Mouse (Mus musculus) hindbrain, postnatal 0 days (tissue): ENCODE results near the gene Prdm16. TPM values are rescaled to one million over a fixed set of nuclear protein-coding genes. Genes with fewer than 3 reads are reported as not detected.

Experiments used
- ATAC-seq: fragments of 200-750 bp; cut with Nextera tagmentation; 2 replicates; pipeline ENCODE4 v1.8.0; 2017; ENCODE audit warnings: mild to moderate bottlenecking, moderate TSS enrichment, moderate library complexity
- DNase-seq: peaks from one replicate; pipeline ENCODE4 v3.0.0-alpha.2; 2015; ENCODE audit warnings: low spot score
- H3K27ac ChIP-seq: fragments of 300-500 bp; sonication (generic); 2 replicates; pipeline ENCODE4 v1.5.1; 2014; ENCODE audit warnings: mild to moderate bottlenecking
- H3K27me3 ChIP-seq: fragments of 300-500 bp; sonication (generic); 2 replicates; pipeline ENCODE4 v1.6.1; 2014; ENCODE audit warnings: low read length, mixed read lengths; ENCODE audit not compliant: insufficient read depth
- H3K36me3 ChIP-seq: fragments of 300-500 bp; sonication (generic); 2 replicates; pipeline ENCODE4 v1.6.1; 2014; ENCODE audit warnings: low read length, mixed read lengths; ENCODE audit not compliant: insufficient read depth
- H3K4me1 ChIP-seq: fragments of 300-500 bp; sonication (generic); 2 replicates; pipeline ENCODE4 v1.6.1; 2014; ENCODE audit warnings: antibody characterized with exemption, low read length, mixed read lengths; ENCODE audit not compliant: insufficient read depth
- H3K4me2 ChIP-seq: fragments of 300-500 bp; sonication (generic); 2 replicates; pipeline ENCODE4 v1.6.1; 2014; ENCODE audit warnings: low read depth, mild to moderate bottlenecking, low read length, moderate library complexity, mixed read lengths
- H3K4me3 ChIP-seq: fragments of 300-500 bp; sonication (generic); 2 replicates; pipeline ENCODE4 v1.5.1; 2014; ENCODE audit warnings: low read length
- H3K9ac ChIP-seq: fragments of 300-500 bp; sonication (generic); replicated peaks from 2 replicates; pipeline ENCODE4 v1.6.1; 2014; ENCODE audit warnings: mild to moderate bottlenecking, low read length, moderate library complexity, mixed read lengths
- H3K9me3 ChIP-seq: fragments of 300-500 bp; sonication (generic); 2 replicates; pipeline ENCODE4 v1.6.1; 2016; ENCODE audit warnings: low read length, mixed read lengths
- CTCF ChIP-seq: IDR thresholded peaks from 2 replicates; pipeline ENCODE4 v1.5.1; 2016; ENCODE audit warnings: antibody characterized with exemption, control low read depth, low read depth
- WGBS: fragments of 180-500 bp; shearing (Covaris S2); extraction: QIAGEN DNeasy Blood & Tissue Kit; methylation state at CpG from one replicate; pipeline ENCODE4 v1.1.7; 2014; 5-methylcytosine and 5-hydroxymethylcytosine counted together
- polyA plus RNA-seq: library from polyadenylated mRNA; unstranded; fragments of >200 nt; fragmentation: Nextera tagmentation; extraction: Ambion mirVana; gene quantifications from 2 replicates; pipeline ENCODE4 v1.2.1, GENCODE M21; 2015
- total RNA-seq: library from RNA; depleted of rRNA; stranded (reverse); fragments of >200 nt; gene quantifications from 2 replicates; pipeline ENCODE4 v1.2.3, GENCODE M21; 2014

Gene Prdm16
- total and polyA plus RNA-seq, 2 experiments from 2014 or later = 5.3 to 10.5 TPM

DNA sequence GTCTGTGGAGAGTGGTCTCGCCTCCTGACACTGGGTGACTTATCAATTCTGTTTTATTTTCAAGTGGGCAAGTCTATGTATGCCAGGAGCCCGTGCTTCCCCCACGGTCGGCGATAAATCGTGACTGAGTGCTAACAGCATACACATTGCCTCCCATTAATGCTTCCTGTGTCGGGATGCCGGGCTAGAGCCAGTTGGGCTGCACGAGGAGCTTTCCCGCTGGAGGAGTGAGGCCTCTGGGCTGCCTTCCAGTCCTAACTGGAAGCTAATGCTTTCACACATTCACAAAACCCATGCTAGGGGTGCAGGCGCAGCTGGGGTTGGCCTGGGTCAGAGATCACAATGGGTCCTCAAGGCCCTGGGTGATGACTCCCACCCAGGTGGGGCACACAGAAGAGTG is 212.0 kb downstream of the Prdm16 start:
- Histone ChIP-seq H3K4me2 (no peak overlapping the region), H3K27me3 (0 out of 2 replicates have a peak, but pooled peaks cover 4% of the 10 kb centered on the region)

DNA sequence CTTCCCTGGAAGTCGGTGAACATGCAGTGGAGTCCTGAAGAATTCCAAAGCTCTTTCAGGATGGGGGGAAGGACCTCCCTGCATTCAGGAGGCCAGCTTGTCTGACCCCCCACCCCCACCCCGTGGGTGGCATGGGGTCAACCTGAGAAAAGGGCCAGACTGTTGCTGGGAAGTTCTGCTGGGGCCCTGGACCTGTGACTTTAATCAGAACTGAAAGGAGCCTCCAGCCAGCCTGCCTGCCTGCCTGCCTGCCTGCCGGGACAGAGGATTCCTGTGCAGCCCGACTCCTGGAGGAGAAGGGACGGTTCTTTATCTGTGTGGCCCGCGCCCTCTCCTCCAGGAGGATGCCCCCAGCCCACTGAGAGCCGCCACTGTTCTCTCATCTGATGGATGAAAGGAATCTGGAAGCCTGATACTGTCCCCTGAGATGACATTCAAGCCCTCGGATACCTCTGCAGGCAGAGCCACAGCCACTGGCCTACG is 214.2 kb downstream of the Prdm16 start:
- Histone ChIP-seq H3K36me3 (no peaks in the 10 kb centered on the region), H3K4me3 (no peak overlapping the region), H3K27ac (no peak overlapping the region), H3K9ac (no peak overlapping the region), H3K27me3 (0 out of 2 replicates have a peak, but pooled peaks cover 4% of the 10 kb centered on the region), H3K9me3 (no peaks in the 10 kb centered on the region), H3K4me2 (no peak overlapping the region), H3K4me1 (0 out of 2 replicates have a peak, but pooled peaks cover 4% of the 10 kb centered on the region)
- no peak for ATAC-seq
- 6% methylated on average over 8 of the region's 10 CpGs for WGBS
- no peak for DNase-seq
- TF ChIP-seq CTCF = no peak

More for the DNA sequence above, 212.0 kb downstream of the Prdm16 start:
- ATAC-seq = 0 out of 2 replicates have a peak, but pooled peaks have one; percentile 15
- H3K9ac ChIP-seq = no peak overlapping the region
- peak; percentile 33 for DNase-seq
- no peak overlapping the region for H3K27ac ChIP-seq
- 0 out of 2 replicates have a peak, but pooled peaks cover 4% of the 10 kb centered on the region for H3K4me1 ChIP-seq
- 41% methylated on average over 11 of the region's 11 CpGs for WGBS
- H3K36me3 ChIP-seq = no peaks in the 10 kb centered on the region
- no peak overlapping the region for H3K4me3 ChIP-seq
- no peak for TF ChIP-seq CTCF
- no peaks in the 10 kb centered on the region for H3K9me3 ChIP-seq

DNA sequence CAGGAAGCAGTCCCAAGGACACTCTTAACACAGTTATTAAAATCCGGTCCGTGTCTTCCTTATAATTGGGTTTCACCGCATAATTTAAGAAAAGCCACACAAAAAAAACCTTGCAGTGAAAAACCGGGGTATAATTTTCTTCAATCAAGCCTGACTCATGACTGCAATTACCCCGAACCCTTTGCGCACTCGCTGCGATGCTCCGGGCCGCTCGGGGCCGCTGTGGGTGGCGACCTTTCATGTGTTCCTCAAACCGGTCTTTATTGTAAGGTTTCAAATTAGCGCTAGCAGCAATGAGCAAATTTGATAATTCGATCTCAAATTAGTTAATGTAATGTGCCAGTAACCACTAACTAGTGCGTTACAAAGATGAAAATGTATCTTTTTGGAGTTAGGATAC is 215.9 kb downstream of the Prdm16 start:
- H3K27me3 ChIP-seq = 0 out of 2 replicates have a peak, but pooled peaks cover 4% of the 10 kb centered on the region

DNA sequence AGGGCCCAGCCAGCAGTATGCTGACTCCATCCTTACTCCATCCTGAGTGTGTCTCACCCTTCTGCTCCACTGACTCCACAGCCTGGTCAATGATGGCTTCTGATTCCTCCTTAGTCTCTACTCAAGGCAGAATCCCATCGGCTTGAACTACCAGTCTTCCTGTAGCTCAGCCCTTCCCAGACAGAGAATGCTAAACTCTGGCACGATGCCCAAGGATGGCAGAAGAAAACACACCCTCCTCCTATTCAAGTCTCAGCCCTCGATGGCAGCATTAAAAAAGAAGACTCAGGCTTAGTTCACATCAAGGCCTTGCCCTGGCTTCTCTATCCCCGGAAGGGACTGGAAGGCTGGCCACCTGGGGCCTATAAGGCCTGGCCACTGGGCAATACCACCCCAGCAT is 216.9 kb downstream of the Prdm16 start:
- Histone ChIP-seq H3K9me3 (no peaks in the 10 kb centered on the region), H3K4me1 (0 out of 2 replicates have a peak, but pooled peaks cover 4% of the 10 kb centered on the region), H3K27me3 (0 out of 2 replicates have a peak, but pooled peaks cover 4% of the 10 kb centered on the region), H3K4me2 (no peak overlapping the region), H3K9ac (no peak overlapping the region), H3K27ac (no peak overlapping the region), H3K4me3 (no peak overlapping the region), H3K36me3 (no peaks in the 10 kb centered on the region)
- DNase-seq (no peak), ATAC-seq (no peak)
- TF ChIP-seq CTCF = no peak
- 45% methylated on average over 4 of the region's 4 CpGs for WGBS

More for the DNA sequence above, 215.9 kb downstream of the Prdm16 start:
- no peaks in the 10 kb centered on the region for H3K9me3 ChIP-seq
- TF ChIP-seq CTCF = no peak
- ATAC-seq = no peak
- H3K4me3 ChIP-seq = no peak overlapping the region
- no peaks in the 10 kb centered on the region for H3K36me3 ChIP-seq
- H3K4me1 ChIP-seq = 0 out of 2 replicates have a peak, but pooled peaks cover 4% of the 10 kb centered on the region
- no peak overlapping the region for H3K27ac ChIP-seq
- no peak overlapping the region for H3K4me2 ChIP-seq
- no peak for DNase-seq
- H3K9ac ChIP-seq = no peak overlapping the region
- 81% methylated on average over 17 of the region's 17 CpGs for WGBS

DNA sequence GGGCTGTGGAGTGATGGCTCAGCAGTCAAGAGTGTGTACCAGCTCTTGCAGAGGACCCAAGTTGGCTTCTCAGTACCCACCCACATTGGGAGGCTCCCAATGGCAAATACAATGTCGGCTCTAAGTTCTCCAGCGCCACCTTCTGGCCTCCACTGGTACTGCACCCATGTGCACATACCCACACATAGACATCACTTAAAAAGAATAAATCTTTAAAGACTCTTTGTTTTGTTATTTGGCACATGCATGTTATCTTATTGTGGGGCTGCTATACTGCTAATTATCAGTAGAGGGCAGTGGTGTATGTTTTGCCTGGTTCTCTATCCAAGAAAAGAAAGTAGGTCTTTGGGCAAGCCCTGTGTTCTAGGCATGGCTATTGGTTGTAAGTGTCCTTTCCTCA is 217.7 kb downstream of the Prdm16 start:
- 29% methylated on average over 2 of the region's 2 CpGs for WGBS
- no peak overlapping the region for H3K9ac ChIP-seq
- H3K4me3 ChIP-seq = no peak overlapping the region
- no peaks in the 10 kb centered on the region for H3K36me3 ChIP-seq
- H3K27ac ChIP-seq = no peak overlapping the region
- H3K4me2 ChIP-seq = no peak overlapping the region
- H3K4me1 ChIP-seq = 0 out of 2 replicates have a peak, but pooled peaks cover 4% of the 10 kb centered on the region
- H3K27me3 ChIP-seq = 0 out of 2 replicates have a peak, but pooled peaks cover 4% of the 10 kb centered on the region
- H3K9me3 ChIP-seq = no peaks in the 10 kb centered on the region
- DNase-seq (no peak), ATAC-seq (no peak)
- peak; percentile 59 for TF ChIP-seq CTCF

DNA sequence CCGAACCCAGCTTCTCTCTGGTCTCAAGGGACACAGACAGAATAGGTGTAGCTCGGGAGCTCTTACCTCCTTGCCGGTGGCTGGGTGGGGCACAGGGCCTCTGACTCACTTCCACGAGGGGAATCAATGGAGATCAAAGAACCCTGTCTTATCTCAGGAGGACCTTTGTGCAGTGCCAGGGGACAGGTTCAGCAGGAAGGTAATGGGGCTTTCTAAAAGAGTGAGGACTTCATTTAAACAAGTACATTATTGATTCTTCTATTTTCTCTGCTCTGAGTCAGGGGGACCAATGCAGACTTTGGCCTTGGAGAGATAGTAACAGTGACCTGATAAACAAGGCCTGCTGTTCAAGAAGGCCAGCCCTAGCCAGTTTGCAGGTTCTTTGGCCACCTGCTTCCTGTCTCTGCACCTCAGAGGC is 218.3 kb downstream of the Prdm16 start:
- ATAC-seq = no peak
- H3K4me1 ChIP-seq = 0 out of 2 replicates have a peak, but pooled peaks cover 2% of the 10 kb centered on the region
- H3K36me3 ChIP-seq = no peaks in the 10 kb centered on the region
- no peak overlapping the region for H3K4me3 ChIP-seq
- no peak for TF ChIP-seq CTCF
- H3K27ac ChIP-seq = no peak overlapping the region
- H3K9me3 ChIP-seq = no peaks in the 10 kb centered on the region
- H3K27me3 ChIP-seq = no peaks in the 10 kb centered on the region
- DNase-seq = no peak
- 77% methylated on average over 4 of the region's 4 CpGs for WGBS
- H3K4me2 ChIP-seq = no peak overlapping the region
- H3K9ac ChIP-seq = no peak overlapping the region

DNA sequence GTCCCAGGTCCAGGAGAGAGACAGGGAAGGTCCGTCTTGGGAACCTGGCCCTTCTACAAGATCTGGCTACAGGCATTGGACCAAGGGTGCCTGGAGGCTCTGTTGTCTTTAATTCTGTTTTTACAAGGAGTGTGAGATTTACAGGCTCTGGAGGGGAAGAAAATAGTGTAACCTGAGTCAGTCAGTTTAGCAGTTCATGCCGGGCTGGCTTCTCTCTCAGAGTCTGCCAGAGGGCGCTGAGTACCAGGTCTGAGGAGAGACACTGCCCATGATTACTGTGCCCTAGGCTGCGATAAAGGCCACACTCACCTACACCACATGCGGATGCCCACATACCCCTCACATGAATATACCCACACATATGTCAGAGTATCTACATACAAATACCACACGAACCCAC is 219.9 kb downstream of the Prdm16 start:
- WGBS = 71% methylated on average over 6 of the region's 6 CpGs
- DNase-seq (no peak), ATAC-seq (no peak)

More for the DNA sequence above, 219.9 kb downstream of the Prdm16 start:
- H3K4me2 ChIP-seq = no peak overlapping the region
- no peaks in the 10 kb centered on the region for H3K9me3 ChIP-seq
- no peak for TF ChIP-seq CTCF
- no peaks in the 10 kb centered on the region for H3K36me3 ChIP-seq
- no peak overlapping the region for H3K27ac ChIP-seq
- H3K9ac ChIP-seq = no peak overlapping the region
- H3K4me3 ChIP-seq = no peak overlapping the region
- no peaks in the 10 kb centered on the region for H3K4me1 ChIP-seq
- no peaks in the 10 kb centered on the region for H3K27me3 ChIP-seq
